Mouse (Mus musculus) left cerebral cortex, adult 9 months (tissue): Measurements from ENCODE around the gene Stil.

Experiments
- DNase-seq, 2 experiments: peaks; one replicate each; pipeline ENCODE4 v3.0.0; 2022; ENCODE audit warnings: low spot score in 2 of 2

Gene Stil

GRCm38 (mm10) chr4:115079821-115080349 lies 79.9 kb downstream of the Stil start:
- DNase-seq, result no peak

DNA sequence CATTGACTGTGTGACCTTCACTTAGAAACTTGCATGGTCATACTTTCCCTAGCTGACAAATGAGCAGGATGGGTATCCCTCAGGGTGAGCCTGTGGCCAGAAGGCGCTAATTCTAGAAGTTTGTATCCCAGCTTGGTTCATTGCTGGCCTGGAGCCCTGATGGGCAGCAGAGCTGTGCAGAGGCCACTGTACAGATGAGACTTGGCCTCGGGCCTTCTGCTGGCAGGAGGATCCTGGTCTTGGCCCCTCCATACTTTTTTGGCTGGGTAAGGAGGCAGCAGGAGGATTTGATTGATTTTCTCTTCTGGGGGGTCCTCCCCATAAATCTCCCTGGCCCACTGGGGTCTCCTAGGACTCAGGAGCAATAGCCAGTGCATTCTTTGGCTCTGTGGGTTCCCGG lies 83.1 kb downstream of the Stil start:
- no peak for DNase-seq

DNA sequence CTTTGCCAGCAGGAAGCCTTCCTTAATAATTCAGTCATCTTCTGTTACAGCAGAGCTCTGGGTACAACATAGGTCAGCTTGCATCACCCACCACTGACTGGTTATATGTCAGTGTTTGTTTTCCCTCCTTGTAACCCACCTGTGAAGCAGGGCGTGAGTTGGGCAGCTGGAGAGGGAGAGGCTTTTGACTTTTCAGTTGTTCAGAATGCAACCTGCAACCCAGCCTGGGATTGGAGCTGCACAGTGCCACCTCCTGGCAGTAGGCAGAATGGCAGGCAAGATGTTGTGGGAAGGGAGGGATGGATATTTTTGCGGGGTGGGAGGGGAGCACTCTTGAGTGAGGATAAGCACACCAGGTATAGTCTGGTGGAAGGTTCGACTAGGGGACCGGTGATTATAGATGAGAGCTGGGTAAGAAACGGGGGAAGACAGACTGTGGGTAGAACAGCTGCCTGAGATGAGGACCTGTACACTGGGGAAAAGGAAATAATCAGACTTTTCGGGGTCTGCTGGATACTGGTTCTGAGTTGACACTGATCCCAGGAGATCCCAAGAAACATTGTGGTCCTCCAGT lies 85.7 kb downstream of the Stil start:
- peak in 1 of 2 experiments; percentile 55 for DNase-seq

GRCm38 (mm10) chr4:115086257-115086656 lies 86.3 kb downstream of the Stil start:
- DNase-seq, result no peak

- DNase-seq, result no peak
Observed at GRCm38 (mm10) chr4:115086763-115087415, 86.9 kb downstream of the Stil start.

- no peak for DNase-seq
Observed at GRCm38 (mm10) chr4:115088611-115089338, 88.8 kb downstream of the Stil start, which contains the start of gene Pdzk1ip1. Pdzk1ip1 (plus strand) TSS chr4:115088708.

DNA sequence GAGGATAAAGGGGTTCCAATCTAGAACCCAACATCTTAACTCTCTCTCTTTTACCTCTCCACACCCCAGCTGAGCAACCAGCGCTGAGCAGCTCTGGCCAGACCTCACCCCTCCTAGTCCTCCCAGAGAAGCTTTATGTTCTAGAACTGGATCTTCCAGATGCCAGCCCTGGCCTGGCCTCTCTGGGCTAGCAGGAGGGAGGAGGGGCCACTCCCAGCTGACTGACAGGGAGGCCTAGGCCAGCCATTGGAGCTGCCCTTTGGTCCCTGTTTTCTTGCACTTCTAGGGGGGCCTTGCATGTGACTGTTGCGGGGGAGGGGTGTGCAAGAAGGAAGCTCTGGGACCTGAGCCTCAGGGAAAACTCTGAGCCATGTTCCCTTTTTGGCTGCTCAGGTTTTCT lies 90.6 kb downstream of the Stil start:
- DNase-seq, result no peak

DNA sequence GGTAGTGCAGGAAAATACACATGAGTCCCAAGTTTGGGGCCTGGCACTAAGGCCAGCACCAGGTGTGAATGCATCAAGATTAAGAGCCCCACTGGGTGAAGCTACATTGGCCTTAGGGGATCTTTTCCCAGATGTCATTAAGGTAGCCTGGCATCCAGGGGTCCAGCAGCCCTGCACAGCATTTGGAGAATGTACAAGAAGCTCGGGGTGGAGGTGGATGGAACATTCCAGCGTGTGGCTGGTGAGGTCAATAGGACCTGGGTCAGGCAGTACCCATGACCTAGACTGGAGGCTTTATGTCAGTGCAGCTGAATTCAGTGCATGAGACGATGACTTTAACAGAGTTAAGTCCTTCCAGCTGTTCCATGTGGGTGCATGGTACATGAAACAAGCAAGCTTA lies 91.8 kb downstream of the Stil start:
- DNase-seq, result no peak
